9 mouse cellular contexts compared by ENCODE assay signal in the genomic region with DNA sequence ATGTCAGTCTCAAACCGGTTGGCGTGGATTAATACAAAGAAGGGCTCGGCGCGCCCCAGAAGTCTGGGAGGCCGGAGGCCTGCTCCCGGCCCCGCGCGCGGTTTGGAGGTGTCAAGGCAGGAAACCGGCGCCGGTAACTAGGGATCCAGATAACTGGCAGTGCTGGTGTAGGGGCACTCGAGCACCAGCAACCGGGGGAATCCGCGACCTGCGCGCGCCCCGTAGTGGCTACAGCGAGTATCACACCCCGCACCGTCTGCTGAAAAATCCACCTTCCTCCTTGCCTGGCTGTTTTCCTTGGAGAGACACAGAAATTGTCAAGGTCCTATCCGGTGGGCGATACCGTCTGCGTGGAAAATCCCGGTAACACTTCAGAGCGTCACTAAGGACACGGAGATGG. TPM values are rescaled to one million over a fixed set of nuclear protein-coding genes. Genes with fewer than 3 reads are reported as not detected.
DNase-seq lines count a peak whose midpoint lies in the region; ATAC-seq and TF ChIP-seq lines count a peak whose summit lies in the region.
"Had no signal": no experiment of that assay in that cellular context is flagged by ENCODE, and none has a peak within 500 bp of the region (broad histone marks: within the 10 kb centered on the region; RNA-seq: fewer than 3 reads in every experiment).

No protein-coding gene starts in this region.

- under 1% methylated on average over 32 of the region's 32 CpGs for WGBS in embryonic facial prominence, embryonic 10.5 days
- WGBS in heart, adult 2 months: 2% methylated on average over 32 of the region's 32 CpGs
- WGBS in limb, embryonic 10.5 days: under 1% methylated on average over 32 of the region's 32 CpGs
- WGBS in midbrain, embryonic 12.5 days: 1% methylated on average over 32 of the region's 32 CpGs

- peak; percentile 50; the same call in 1 of the 2 replicates for ATAC-seq in midbrain, embryonic 12.5 days (ENCODE audit: low FRiP score, low read depth)

- H3K36me3 ChIP-seq in embryonic facial prominence, embryonic 10.5 days (replicated peaks): no peaks in the 10 kb centered on the region
- H3K36me3 ChIP-seq in heart, adult 2 months (ENCODE audit: control insufficient read depth, insufficient read depth, low read length): no peaks in the 10 kb centered on the region
- H3K36me3 ChIP-seq in limb, embryonic 10.5 days: no peaks in the 10 kb centered on the region
- H3K36me3 ChIP-seq in midbrain, embryonic 12.5 days: no peaks in the 10 kb centered on the region

- no peak overlapping the region; the same call in 1 of the 2 replicates for H3K4me2 ChIP-seq in midbrain, embryonic 12.5 days (replicated peaks)

- peak; percentile 61 to 85 for DNase-seq in urinary bladder, adult 18-20 months (ENCODE audit: low spot score in 2 of 2)
- DNase-seq in urinary bladder, postnatal 10 days (ENCODE audit: low spot score): no peak
- DNase-seq in embryonic facial prominence, embryonic 10.5 days (ENCODE audit: low spot score): peak; percentile 91
- peak; percentile 79 to 90 for DNase-seq in heart, adult 2 months
- peak; percentile 91 for DNase-seq in kidney, adult 18-20 months
- peak; percentile 92 for DNase-seq in limb, embryonic 10.5 days (ENCODE audit: low spot score)
- peak; percentile 57 for DNase-seq in spleen, adult 12 weeks (ENCODE audit: low spot score)

- H3K4me3 ChIP-seq in embryonic facial prominence, embryonic 10.5 days: peak overlapping the region; percentile 32
- H3K4me3 ChIP-seq in heart, adult 2 months: no peak overlapping the region
- H3K4me3 ChIP-seq in limb, embryonic 10.5 days: peak overlapping the region; percentile 29
- H3K4me3 ChIP-seq in midbrain, embryonic 12.5 days: 0 out of 2 replicates have a peak overlapping the region, but pooled peaks have one; percentile 4

- no peak overlapping the region for H3K27ac ChIP-seq in embryonic facial prominence, embryonic 10.5 days (replicated peaks)
- no peak overlapping the region for H3K27ac ChIP-seq in heart, adult 2 months
- H3K27ac ChIP-seq in limb, embryonic 10.5 days: no peak overlapping the region
- no peak overlapping the region for H3K27ac ChIP-seq in midbrain, embryonic 12.5 days (replicated peaks)

- TF ChIP-seq EP300 in heart, adult 2 months (IDR thresholded peaks at IDR 0.05; ENCODE audit: insufficient read depth, low read depth, low read length): no peak

- no peaks in the 10 kb centered on the region for H3K9me3 ChIP-seq in embryonic facial prominence, embryonic 10.5 days
- no peaks in the 10 kb centered on the region for H3K9me3 ChIP-seq in limb, embryonic 10.5 days (replicated peaks)
- H3K9me3 ChIP-seq in midbrain, embryonic 12.5 days: no peaks in the 10 kb centered on the region

- intact Hi-C loops in heart, adult 2 months (cut with DNase I): loop anchor here (5.0 kb wide), 1 partner anchor 102 kb away; no protein-coding TSS in a partner anchor

- peaks cover 61% of the 10 kb centered on the region for H3K4me1 ChIP-seq in embryonic facial prominence, embryonic 10.5 days
- peaks cover 3% of the 10 kb centered on the region; the same call in 1 of the 2 replicates for H3K4me1 ChIP-seq in heart, adult 2 months (ENCODE audit: control insufficient read depth, insufficient read depth, low read length)
- peaks cover 49% of the 10 kb centered on the region for H3K4me1 ChIP-seq in limb, embryonic 10.5 days
- peaks cover 41% of the 10 kb centered on the region for H3K4me1 ChIP-seq in midbrain, embryonic 12.5 days

- H3K9ac ChIP-seq in heart, adult 2 months (ENCODE audit: low read depth, low read length): no peak overlapping the region
- 0 out of 2 replicates have a peak overlapping the region, but pooled peaks have one; percentile 11 for H3K9ac ChIP-seq in midbrain, embryonic 12.5 days (replicated peaks)

- H3K27me3 ChIP-seq in embryonic facial prominence, embryonic 10.5 days (replicated peaks; ENCODE audit: low read depth, poor library complexity, severe bottlenecking): peaks cover 100% of the 10 kb centered on the region
- H3K27me3 ChIP-seq in heart, adult 2 months (ENCODE audit: control insufficient read depth, insufficient read depth, low read length): peaks cover 5% of the 10 kb centered on the region
- peaks cover 100% of the 10 kb centered on the region for H3K27me3 ChIP-seq in limb, embryonic 10.5 days (ENCODE audit: low read depth, poor library complexity, severe bottlenecking)
- peaks cover 100% of the 10 kb centered on the region for H3K27me3 ChIP-seq in midbrain, embryonic 12.5 days

- peak; percentile 98 for TF ChIP-seq CTCF in heart, adult 2 months (IDR thresholded peaks at IDR 0.05)

- H3K79me2 ChIP-seq in heart, adult 2 months (replicated peaks; ENCODE audit: control insufficient read depth, insufficient read depth, low read length): no peaks in the 10 kb centered on the region

- no peak for TF ChIP-seq POLR2A in heart, adult 2 months (IDR thresholded peaks at IDR 0.05; ENCODE audit: insufficient read depth, low read depth, low read length)

RNA-seq across cellular contexts. Expression of a gene that starts 5.2 kb away (rescaled TPM):
- not detected in 2 replicates for polyA plus RNA-seq in embryonic facial prominence, embryonic 10.5 days (2016; fragmentation: Nextera tagmentation; extraction: Ambion mirVana)
- under 1 TPM; 0.45 to 0.50 TPM for total RNA-seq in heart, adult 2 months (2021)
- 0.12 and 0.23 TPM in 2 replicates for polyA plus RNA-seq in heart, adult 2 months (2012; rRNA removed)
- not detected in 2 replicates for polyA plus RNA-seq in limb, embryonic 10.5 days (2016; fragmentation: Nextera tagmentation; extraction: Ambion mirVana)
- polyA plus RNA-seq in midbrain, embryonic 12.5 days (2016; fragmentation: Nextera tagmentation; extraction: Ambion mirVana): 0.61 and 1.3 TPM in 2 replicates

RNA-seq across cellular contexts. Expression of a gene that starts 14.4 kb away (rescaled TPM):
- polyA plus RNA-seq in embryonic facial prominence, embryonic 10.5 days (2016; fragmentation: Nextera tagmentation; extraction: Ambion mirVana): 1.0 and 1.5 TPM in 2 replicates
- not detected for total RNA-seq in heart, adult 2 months (2021)
- not detected in 2 replicates for polyA plus RNA-seq in heart, adult 2 months (2012; rRNA removed)
- not detected in 2 replicates for polyA plus RNA-seq in limb, embryonic 10.5 days (2016; fragmentation: Nextera tagmentation; extraction: Ambion mirVana)
- 8.7 and 13.1 TPM in 2 replicates for polyA plus RNA-seq in midbrain, embryonic 12.5 days (2016; fragmentation: Nextera tagmentation; extraction: Ambion mirVana)
- total RNA-seq: ES-E14 had no signal

RNA-seq across cellular contexts. Expression of a gene that starts 26.1 kb away (rescaled TPM):
- 0.34 and 0.40 TPM in 2 replicates for polyA plus RNA-seq in embryonic facial prominence, embryonic 10.5 days (2016; fragmentation: Nextera tagmentation; extraction: Ambion mirVana)
- under 1 TPM; 0.20 to 0.29 TPM for total RNA-seq in heart, adult 2 months (2021)
- polyA plus RNA-seq in heart, adult 2 months (2012; rRNA removed): 0.23 and 0.70 TPM in 2 replicates
- polyA plus RNA-seq in limb, embryonic 10.5 days (2016; fragmentation: Nextera tagmentation; extraction: Ambion mirVana): 0.62 and 0.99 TPM in 2 replicates
- polyA plus RNA-seq in midbrain, embryonic 12.5 days (2016; fragmentation: Nextera tagmentation; extraction: Ambion mirVana): 0.14 and 0.34 TPM in 2 replicates

RNA-seq across cellular contexts. Expression of a gene that starts 27.3 kb away (rescaled TPM):
- polyA plus RNA-seq in embryonic facial prominence, embryonic 10.5 days (2016; fragmentation: Nextera tagmentation; extraction: Ambion mirVana): 83.5 and 85.3 TPM in 2 replicates
- total RNA-seq in heart, adult 2 months (2021): 100 to 1,000 TPM; 104 to 114 TPM
- 95.7 and 200 TPM in 2 replicates for polyA plus RNA-seq in heart, adult 2 months (2012; rRNA removed)
- polyA plus RNA-seq in limb, embryonic 10.5 days (2016; fragmentation: Nextera tagmentation; extraction: Ambion mirVana): 92.3 and 97.7 TPM in 2 replicates
- 83.1 and 85.9 TPM in 2 replicates for polyA plus RNA-seq in midbrain, embryonic 12.5 days (2016; fragmentation: Nextera tagmentation; extraction: Ambion mirVana)

RNA-seq across cellular contexts. Expression of a gene that starts 41.0 kb away (rescaled TPM):
- 41.6 and 43.1 TPM in 2 replicates for polyA plus RNA-seq in embryonic facial prominence, embryonic 10.5 days (2016; fragmentation: Nextera tagmentation; extraction: Ambion mirVana)
- total RNA-seq in heart, adult 2 months (2021): 10 to 100 TPM; 18.9 to 20.0 TPM
- 30.6 and 41.0 TPM in 2 replicates for polyA plus RNA-seq in heart, adult 2 months (2012; rRNA removed)
- polyA plus RNA-seq in limb, embryonic 10.5 days (2016; fragmentation: Nextera tagmentation; extraction: Ambion mirVana): 44.3 and 49.1 TPM in 2 replicates
- 56.0 and 64.4 TPM in 2 replicates for polyA plus RNA-seq in midbrain, embryonic 12.5 days (2016; fragmentation: Nextera tagmentation; extraction: Ambion mirVana)
